Mouse (Mus musculus): ENCODE results near the gene Zkscan16.

DNA sequence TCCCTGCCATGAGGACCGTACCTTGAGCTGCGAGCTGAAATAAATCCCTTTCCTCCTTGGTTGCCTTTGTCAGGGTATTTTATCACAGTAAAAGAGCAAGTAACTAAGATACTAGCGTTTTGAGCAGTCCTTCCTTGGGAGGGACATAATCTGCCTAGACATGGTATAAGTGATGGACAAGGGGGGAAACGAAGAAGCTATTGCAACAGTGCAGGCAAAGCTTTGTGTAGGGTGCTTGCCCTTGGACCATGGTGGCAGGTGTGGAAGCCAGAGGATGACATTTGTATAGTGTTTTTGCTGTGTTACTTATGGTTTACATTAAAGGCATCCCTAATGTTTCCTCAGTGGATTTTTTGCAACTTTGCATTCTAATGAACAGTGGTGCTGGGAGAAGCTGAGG lies 486 bp upstream of the Zkscan16 start:
- TF ChIP-seq CTCF (IDR thresholded peaks at IDR 0.05; ENCODE audit: low read depth): no peak
- TF ChIP-seq EP300 (IDR thresholded peaks at IDR 0.05; ENCODE audit: low read depth): no peak
